Mouse (Mus musculus): Measurements from ENCODE around the gene Pcyt2.

DNA sequence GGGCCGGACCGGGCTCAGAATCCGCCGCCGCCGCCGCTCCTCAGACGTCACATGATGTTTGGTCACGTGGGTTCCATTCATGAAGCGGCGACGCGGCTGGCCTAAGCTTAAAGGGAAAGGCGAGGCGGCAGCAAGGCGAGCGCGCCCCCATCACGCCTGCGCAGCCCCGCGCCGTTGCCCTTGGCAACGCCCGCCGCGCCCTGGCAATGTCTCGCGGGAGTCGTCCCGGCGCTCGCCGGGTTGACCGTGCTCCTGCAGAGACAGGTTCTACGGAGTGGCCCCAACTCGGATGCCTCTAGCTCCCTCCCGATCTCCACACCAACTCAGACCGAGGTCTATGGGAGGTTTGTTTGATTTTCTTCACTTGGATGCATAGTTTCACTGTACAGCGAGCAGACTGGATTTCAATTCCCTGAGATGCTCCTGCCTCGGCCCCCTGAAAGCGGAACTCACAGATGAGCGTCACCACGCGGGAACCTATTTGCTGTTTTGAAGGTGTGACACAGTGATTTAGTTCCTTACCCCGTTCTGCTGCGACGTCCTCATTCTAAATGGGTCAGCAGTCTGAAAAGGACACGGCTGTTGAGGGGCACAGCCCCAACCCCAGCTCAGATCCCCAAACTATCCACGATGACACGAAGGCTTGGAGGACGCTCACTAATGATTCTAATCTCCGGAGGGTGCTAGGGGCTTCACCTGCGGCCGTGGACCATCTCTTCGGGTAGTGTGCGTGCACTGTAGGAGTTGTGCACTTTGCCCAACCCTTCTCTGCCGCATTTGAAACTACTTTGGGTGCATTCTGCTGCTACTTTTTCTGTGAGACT is 16.0 kb upstream of the Pcyt2 start, which contains the start of gene Mafg:
- no peak for TF ChIP-seq MYB (IDR thresholded peaks at IDR 0.05; ENCODE audit: low read depth, low read length)
- TF ChIP-seq CTCF (IDR thresholded peaks at IDR 0.05 in 2 of 3, conservative IDR thresholded peaks at IDR 0.05 in 1 of 3; ENCODE audit: control insufficient read depth in 1 of 3, insufficient read depth in 1 of 3, low read depth in 2 of 3, low read length in 3 of 3, poor library complexity in 1 of 3, severe bottlenecking in 1 of 3): 0 out of 6 replicates have a peak, but pooled peaks of 1 of the 3 experiments have one; percentile 2
- peak; percentile 95 for TF ChIP-seq NRF1 (IDR thresholded peaks at IDR 0.05; ENCODE audit: insufficient read depth, low read depth, low read length, poor library complexity, severe bottlenecking)
- TF ChIP-seq RAD21 (IDR thresholded peaks at IDR 0.05; ENCODE audit: low read depth, low read length): no peak
- no peak for TF ChIP-seq TAL1 (IDR thresholded peaks at IDR 0.05; ENCODE audit: low read length)
- 0 out of 2 replicates have a peak, but pooled peaks have one; percentile 25 for TF ChIP-seq TBP (IDR thresholded peaks at IDR 0.05; ENCODE audit: low read depth, low read length)
- TF ChIP-seq HCFC1 (IDR thresholded peaks at IDR 0.05; ENCODE audit: low read depth, low read length): peak; percentile 82
- TF ChIP-seq RCOR1 (IDR thresholded peaks at IDR 0.05; ENCODE audit: low read depth, low read length): no peak
- TF ChIP-seq TCF12 (IDR thresholded peaks at IDR 0.05; ENCODE audit: low read depth, low read length): peak; percentile 55; the same call in 1 of the 2 replicates

All from MEL (cell line).